Mouse (Mus musculus) megakaryocyte, embryonic 14.5 days (primary cell): ENCODE results near the gene Opcml.

ENCODE experiments used
- FLI1 ChIP-seq: IDR thresholded peaks from 2 replicates; pipeline ENCODE4 v1.6.1; 2012; ENCODE audit warnings: low read length, inconsistent platforms, mixed read lengths
- GATA1 ChIP-seq: IDR thresholded peaks from 3 replicates; pipeline ENCODE4 v1.6.1; 2012; ENCODE audit warnings: mixed read lengths, low read length, inconsistent platforms, borderline replicate concordance

GRCm38 (mm10) chr9:28171890-28172289 lies 381.3 kb downstream of the Opcml start:
- no peak for TF ChIP-seq GATA1
- TF ChIP-seq FLI1 = no peak
